Mouse (Mus musculus): Measurements from ENCODE around the gene Vti1a.

- no peak for TF ChIP-seq POLR2A (IDR thresholded peaks at IDR 0.05; ENCODE audit: borderline replicate concordance, insufficient read depth, low read length)
- TF ChIP-seq CTCF (IDR thresholded peaks at IDR 0.05; ENCODE audit: borderline replicate concordance, insufficient read depth, low read depth, low read length) = no peak
Measured at GRCm38 (mm10) chr19:55295075-55295474, 21.0 kb upstream of the Vti1a start.
